Mouse (Mus musculus) kidney, adult 8-10 months (tissue): ENCODE data around the gene Ormdl3.

ENCODE experiments used
- DNase-seq, 2 experiments: peaks; one replicate each; pipeline ENCODE4 v3.0.0; 2022

Gene Ormdl3

DNA sequence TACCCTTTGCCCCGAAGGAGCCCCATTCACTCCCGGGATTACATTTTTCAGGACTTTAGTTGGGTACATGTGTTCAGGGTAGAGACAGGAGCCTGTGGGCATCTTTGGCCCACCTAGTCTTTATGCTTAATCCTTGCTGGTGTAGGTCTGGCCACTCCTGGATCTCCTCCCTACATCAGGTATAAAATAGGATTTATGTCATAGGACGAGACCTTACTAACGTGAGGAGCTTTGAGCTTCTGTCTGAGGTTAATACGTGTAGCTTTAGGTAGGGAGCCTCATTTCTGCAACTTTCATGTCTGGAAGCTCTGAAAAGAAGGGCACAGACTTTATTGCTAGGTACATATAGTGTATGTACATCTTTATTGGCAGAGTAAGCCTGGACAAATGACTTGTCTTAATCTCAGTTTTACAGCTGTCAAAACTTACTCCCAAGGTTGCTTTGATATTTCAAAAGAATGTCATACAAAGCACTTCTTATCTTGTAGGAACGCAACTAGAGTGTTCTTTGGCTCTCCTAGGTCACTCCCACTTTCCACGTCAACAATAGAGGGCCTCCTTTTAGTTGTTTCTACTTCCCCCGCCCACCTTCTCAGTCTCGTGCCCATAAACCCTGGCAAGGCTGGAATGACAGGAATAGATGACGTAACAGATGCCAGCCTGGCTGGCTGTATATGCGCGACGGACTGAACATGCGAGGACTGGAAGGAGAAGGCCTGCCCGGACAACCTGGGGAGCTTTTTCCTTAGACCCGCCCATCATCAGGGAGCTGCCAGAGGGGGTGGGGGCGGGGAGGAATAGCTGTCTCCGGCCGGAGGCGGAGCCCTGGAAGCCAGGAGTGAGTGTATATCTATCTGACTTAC, 747 bp upstream of the Ormdl3 start:
- peak; percentile 79 for DNase-seq

DNA sequence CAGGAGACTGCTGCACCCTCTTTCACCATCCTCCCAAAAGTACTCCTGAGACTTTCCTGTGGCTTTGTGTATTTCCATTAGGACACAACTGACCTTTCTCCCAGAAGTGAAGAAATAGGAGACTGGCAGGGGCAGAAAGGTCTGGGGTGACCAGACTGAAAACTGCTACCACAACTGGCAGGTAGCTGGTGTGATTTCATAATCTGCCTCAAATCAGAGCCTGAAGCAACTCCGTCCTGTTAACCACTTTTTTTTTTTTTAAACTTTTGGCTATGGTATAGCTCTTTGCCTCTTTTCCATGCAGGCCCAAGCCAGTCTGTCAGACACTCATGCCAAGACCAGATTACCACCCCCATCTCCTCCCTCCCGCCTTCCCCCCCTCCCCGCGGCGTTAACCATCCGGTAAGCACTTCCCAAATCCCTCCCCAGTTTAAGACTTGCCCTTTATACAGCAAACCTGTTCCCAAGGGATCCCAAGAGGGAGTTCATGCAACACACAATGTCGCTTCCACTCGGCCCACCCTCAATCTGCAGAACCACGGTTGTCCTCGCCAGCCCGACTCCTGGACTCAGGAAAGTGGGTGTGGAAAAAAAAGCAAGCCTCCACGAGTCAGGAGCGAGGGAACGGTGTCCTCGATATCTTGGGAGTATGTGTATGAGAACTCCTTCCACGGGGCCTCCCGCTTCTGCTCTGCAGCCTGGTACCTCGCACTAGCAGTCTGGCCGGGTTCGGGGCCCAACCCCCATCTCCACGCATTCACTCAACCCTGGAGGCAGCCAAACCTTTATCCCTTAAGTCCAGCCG, 879 bp downstream of the Ormdl3 start:
- DNase-seq, result peak in 1 of 2 experiments; percentile 28

DNA sequence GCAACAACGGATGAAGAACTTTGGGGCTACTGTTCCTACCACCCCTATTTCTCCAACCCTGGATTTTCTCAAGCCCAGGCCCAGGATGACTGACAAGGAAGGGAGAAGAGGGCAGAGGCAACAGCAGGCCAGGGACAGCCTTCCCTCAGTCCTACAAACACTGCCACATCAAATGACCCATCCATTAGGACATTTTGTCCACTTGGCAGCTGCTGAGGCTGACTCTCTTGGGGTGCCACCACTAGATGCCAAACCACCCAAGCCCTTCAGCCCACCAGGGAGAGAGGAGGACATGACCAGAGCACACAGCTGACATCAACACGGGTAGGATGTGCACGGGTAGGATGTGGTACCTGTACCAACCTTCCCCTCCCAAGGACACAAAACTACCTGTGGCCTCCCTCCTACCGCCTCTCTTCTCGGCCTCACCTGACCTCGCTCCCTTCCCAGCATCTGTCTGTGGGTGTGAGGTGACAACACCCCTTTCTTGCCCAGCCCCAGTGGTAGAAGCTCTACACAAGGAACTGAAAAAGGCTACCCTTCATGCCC, 2.5 kb downstream of the Ormdl3 start:
- no peak for DNase-seq

DNA sequence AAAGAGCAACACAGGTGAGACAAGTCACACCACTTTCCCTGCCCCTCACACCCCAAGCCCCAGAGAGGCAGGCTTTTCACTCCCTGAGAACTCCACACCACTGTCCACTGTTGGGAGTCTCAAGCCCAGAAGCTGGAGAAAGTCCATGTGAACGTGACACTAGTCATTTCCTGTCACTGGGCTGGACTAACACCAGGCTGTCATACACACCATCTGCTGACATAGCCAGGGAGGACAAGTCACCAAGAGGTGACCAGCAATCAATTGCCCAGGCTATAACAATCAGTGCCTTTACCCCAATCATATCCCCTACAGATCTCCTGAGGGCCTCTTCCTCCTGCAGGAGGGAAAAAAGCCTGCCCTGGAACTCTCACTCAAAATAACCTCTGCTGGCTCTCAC, 3.0 kb downstream of the Ormdl3 start:
- DNase-seq, result no peak

DNA sequence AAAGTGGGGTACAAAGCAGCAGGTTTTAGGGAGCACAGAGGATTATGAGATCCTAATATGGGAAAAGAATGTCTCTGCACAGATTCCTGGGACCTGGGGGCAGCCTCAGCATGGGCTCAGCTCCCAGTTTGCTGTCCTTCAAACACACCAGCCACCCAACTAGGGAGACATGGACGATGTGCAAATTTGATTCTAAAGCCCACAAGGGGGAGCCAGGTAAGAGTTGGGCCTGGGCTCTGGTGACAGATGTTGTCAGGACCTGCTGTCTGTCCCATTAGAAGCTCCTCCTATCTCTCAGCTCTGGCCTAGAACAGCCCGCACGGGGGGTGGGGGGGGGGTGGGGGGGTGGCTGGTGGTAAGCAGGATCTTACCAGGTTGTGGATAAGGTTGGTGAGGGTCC, 3.6 kb downstream of the Ormdl3 start:
- no peak for DNase-seq

DNA sequence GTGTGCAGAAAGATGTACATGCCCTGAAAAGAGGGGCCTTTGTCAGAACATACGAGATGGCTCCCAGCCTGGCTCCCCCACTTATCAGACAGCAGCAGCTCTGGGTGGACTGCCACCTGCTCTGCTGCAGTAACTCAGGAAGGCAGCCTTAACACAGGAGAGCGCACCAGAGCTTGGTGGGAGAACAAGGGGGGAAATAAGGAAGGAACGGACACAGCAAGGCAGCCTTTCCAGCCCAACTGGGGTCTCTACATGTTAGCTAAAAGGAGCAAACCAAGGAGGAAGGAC, 4.0 kb downstream of the Ormdl3 start:
- DNase-seq, result no peak

DNA sequence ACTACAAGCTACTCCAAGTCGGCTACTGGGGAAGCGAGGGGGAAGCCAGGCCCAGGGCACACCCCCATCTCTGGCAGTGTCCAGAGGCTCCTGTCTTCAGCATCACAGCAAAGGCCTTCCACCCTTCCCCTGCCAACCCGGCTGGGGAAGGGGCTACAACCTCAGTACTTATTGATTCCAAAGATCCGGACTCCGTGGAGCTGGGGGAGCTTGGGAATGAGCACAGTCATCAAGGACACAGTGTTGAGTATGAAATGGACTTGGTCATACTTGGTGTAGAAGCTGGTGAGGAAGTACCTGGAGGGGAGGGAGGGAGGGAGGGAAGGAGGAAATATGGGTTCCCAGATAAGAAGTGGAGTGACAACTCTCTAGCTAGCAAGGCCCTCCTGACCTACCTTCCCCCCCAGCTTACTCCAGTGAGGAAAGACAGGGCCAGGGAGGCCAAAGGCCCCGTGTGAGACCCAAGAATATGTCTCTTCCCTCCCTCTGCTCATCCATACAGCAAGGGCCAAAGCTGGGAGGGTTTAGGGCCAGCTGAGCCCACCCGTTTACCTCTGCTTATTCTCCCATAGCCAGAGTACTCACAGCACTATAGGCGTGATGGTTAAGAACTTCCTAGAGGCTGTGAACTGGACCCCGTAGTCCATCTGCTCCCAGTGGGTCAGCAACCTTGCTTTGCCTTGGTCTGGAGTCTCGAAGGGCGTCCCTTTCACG, 4.5 kb downstream of the Ormdl3 start:
- DNase-seq, result no peak

DNA sequence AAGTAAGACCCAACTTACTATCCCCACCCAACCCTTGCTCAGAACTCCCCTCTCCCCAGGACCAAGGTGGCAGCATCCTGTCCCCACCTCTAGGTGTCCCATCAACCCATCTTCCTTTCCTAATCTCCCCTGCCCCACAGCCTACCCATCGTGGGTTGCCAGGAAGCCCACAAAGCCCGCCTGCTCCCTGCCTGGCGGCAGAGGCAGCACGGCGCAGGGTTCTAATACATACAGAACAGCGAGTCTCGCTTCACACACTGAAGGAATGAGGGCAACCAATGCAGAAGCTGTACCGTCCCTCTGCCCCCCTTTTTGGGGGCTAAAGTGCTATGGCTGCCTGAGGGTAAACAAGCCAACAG, 5.2 kb downstream of the Ormdl3 start:
- no peak for DNase-seq

DNA sequence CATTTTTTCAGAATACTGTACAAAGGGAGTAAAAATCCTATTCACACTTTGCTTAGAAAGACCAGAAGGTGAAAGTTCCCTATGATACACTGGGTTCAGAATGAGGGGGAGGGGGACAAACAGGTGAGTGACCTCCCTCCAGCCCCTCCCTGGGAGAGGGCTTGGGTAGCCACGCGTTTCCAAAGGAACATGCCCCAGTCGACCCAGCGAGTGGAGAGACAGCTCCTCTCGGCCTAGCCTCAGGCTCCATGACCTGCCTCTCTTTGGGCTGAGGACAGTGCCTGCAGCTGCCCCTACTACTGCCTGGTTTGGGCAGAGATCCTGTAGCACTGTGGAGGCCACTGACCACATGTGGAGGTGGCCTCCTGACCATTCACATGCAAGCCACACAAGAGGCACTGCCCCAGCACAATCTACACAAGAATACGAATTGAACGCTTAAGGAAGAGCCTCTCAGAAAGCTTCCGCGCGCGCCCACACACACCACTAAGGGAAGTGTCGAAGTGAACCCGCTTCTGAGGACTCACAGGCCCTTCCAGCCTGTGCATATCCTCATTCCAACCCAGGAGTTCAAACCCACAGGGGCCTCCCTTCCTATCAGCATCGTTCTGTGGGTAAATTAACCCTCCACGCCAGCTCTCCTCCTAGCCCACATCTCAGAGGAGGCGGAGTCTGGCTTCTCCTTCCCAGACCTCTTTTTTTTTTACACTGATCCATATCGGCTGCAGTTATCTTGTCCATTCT, 5.7 kb downstream of the Ormdl3 start:
- no peak for DNase-seq

DNA sequence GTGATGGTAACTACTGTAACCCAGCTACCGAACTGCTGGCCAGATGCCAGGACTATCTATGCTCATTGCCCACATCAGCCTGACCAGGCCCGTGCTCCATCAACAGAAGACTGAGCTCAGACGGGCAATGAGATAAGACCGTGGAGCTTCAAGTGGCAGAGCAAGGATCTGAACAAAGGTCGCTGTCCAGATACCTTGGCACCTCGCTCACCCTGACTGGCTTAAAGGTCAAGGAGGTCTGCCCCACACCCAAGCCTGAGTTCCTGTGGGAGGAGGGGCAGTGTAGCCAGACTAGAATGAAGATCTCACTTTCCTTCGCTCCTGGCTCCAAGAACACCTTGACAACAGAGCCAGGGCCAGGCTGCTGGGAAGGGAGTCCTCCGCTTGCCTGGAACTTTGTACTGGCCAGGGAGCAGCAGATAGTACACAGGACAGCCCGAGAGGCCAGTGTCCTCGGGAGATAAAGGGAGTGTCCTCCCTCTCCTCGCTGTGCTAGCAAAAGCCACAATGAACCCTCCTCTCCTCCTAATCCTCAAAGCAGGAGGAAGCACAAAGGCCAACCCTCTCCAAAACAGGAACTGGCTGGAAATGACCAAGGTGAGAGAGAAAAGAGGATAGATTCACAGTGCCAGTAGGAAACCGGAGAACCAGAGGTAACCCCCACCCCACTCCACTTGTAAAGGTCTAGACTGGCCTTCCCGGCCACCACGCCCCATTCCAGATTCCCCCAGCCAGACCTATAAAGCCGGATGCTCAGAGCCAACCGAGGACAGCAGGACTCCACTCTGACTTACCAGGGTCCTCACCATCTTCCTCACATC, 6.7 kb downstream of the Ormdl3 start:
- peak in 1 of 2 experiments; percentile 19 for DNase-seq

DNA sequence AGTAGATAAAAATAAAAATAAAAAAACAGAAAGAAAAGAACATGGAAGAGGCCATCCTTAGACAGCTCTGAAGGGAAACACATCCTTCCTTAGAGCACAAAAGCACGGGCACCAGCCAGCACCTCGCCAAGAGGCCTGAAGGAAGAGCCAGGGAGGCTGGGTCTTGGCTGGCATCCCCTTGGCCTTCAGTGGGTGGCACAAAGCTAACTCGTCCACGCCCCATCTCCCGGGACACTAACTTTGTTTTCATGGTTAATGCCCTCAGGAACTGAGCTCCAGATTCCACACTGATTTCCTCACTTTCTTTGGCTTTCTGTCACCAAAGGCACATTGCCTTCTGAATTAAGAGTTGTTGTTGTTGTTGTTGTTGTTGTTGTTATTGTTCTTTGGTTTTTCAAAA, 9.4 kb downstream of the Ormdl3 start:
- no peak for DNase-seq

DNA sequence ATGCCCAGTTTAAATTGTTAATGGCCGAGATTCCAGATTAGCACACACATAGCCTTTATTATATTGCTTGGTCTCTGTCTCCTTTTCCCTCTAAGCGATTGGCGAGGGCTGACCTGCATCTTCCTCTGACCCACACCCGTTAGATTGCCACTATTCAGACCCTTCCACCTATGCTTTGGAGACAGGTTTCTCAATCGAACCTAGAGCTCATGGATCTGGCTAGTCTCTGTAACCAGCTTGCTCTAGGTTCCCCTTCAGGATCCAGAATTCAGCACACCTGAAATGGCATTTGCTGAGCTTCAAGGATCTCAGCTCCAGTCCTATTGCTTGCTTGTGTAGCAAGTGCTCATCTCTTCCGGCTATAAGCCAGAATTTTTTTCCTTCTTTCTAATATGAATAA, 17.7 kb downstream of the Ormdl3 start:
- DNase-seq, result no peak

DNA sequence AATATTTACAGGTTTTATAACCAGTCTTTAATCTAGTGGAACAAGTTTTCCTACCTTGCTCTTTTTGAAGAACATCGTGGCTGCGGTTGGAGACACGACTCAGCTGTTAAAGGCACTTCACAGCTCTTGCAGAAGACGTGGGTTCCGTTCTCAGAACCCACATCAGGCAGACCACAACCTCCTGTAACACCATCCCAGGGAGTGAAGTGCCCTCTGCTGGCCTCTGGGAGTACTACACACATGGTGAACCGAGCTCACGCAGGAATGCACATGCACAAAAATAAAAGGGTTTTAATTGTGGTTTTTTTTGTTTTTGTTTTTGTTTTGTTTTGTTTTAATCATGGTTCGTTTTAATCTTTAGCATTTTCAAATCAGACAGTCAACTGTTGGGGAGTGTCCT, 18.8 kb downstream of the Ormdl3 start:
- DNase-seq, result no peak

DNA sequence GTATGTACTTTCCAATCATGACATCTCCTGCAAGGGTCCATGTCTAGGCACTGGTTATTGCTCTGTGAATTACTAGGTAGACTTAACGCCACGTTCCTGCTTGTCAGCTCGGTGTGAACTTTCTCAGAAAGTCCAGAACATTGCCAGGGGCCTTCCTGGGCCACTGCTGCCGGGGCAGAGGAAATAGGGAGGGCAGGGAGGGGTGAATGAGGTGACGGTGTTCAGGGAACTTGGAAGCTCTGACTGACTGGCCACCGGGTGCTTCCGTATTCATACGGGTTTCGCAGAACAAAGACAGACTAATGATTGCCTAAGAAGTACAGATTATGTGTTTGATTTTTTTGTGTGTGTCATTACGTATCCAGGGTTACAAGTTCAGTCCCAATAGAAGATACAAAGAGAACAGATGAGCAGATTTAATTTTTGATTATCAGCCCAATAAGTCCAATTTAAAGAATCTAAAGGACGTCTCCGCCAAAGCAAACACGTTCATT, 23.2 kb downstream of the Ormdl3 start:
- no peak for DNase-seq

DNA sequence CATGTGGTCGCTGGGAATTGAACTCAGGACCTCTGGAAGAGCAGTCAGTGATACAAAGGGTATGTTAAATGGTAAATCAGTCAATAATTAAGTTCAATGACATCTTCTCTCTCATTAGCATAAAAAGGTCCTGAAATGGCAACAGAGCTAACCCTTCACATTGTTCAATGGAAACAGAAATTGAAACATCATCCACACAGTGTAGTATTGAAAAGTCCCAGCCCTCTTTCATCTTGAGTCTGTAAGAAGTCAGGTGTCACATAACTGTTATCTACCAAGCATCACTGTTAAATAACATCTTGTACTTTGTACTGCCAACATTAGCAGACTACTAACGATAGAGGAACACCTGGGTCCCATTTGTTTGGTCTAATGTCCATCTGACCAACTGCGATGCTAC, 24.1 kb downstream of the Ormdl3 start:
- DNase-seq, result no peak

DNA sequence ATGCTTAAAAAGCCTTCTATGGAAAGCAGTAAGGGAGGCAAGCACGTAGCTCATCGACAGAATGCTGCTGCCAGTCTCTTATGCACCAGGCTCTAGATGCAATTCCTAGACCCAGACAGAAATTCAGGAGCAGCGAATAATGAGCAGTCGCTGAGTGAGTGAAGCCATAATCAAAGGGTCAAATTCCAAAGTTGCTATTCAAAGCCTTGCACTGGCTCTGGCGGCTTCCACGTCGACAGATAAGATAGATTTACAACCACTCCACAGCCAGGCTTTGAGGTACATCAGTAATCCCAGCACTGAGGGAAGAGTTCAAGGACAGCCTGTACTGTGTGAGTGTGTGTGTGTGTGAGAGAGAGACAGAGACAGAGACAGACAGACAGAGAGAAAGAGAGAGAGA, 26.2 kb downstream of the Ormdl3 start:
- DNase-seq, result no peak

DNA sequence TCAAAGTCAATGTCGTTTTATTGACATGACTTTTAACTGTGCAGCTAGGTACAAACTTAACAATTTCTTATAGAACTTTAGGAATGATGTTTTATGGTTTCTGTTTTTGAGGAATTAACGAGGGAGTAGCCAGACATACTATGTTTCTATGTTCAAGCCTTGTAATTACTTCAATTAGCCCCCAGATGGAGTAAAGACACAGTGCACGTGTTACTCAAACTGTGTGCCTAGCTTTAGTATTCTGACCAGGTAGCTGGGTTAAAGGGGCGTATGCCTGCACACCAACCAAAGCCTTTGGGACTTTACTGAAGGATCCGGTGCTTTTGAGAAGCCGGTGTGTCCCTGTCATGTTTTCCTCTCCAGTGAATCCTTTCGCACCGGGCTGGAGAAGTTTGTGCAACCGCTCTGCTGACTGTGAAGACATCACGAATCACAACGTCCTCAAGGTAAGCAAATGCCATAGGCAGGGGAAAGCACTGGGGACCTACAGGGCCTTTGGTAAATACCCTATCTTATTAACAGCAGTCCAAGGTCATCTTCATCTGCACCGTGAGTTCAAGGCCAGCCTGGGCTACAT, 32.0 kb downstream of the Ormdl3 start:
- DNase-seq, result no peak

DNA sequence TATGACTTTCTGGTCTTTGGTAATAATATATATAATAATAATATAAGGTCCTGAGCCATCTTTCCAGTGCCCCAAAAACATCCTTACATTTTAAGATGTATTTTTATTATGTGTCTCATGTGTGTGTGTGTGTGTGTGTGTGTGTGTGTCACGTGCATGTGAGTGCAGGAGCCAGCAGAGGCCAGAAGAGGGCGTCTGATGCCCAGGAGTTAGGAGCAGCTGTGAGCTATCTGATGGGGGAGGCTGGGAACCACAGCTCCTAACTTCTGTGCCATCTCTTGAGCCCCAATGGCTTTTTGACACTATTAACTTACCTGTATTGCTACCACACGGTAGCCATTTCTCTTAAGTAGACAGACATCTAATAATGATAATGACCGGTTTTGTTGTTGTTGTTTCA, 33.2 kb downstream of the Ormdl3 start:
- DNase-seq, result no peak

DNA sequence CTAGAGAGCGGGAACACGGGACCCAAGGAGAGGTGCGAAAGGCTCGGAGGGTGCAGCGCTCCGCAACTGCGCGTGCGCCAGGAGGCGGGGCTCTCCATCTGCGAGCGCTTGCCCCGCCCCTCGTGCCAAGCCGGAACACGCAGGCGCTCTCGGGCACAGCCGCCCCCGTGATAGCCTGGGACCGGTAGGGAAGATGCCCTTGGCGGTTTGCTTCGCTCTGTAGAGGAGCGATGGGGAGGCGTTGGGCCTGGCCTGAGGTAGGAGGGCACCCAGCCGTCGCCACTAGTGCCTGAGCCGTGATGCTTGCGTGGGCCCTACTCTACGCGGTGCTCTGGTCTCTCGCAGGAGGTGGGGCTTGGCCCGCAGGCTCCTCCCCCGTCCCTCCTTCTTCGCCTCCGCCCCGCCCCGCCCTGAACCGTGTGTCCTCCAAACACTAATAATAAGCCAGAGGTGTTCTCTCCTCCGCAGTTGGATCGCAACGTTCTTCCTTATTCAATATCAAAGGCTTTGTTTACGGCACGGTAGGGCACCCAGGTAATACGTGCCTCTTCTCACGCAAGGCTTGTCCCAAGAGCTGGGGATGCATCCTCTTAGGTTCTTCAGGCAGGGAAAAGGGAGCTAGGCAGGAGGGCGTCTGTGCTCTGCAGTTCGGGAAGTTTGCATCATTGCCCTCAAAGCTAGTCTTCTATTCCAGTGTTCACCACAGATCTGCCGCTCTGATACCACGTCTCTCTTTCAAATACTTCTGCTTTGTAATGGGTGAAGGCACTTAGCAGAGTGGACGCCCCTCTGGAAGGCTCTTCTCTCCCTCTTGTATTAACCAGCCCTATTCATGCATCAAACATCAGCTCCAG, 36.0 kb downstream of the Ormdl3 start, which contains the start of gene Zpbp2:
Gene Zpbp2 (plus strand): TSS at position 123 of the 854 bp plus-strand sequence.
- peak; percentile 68 to 77 for DNase-seq

DNA sequence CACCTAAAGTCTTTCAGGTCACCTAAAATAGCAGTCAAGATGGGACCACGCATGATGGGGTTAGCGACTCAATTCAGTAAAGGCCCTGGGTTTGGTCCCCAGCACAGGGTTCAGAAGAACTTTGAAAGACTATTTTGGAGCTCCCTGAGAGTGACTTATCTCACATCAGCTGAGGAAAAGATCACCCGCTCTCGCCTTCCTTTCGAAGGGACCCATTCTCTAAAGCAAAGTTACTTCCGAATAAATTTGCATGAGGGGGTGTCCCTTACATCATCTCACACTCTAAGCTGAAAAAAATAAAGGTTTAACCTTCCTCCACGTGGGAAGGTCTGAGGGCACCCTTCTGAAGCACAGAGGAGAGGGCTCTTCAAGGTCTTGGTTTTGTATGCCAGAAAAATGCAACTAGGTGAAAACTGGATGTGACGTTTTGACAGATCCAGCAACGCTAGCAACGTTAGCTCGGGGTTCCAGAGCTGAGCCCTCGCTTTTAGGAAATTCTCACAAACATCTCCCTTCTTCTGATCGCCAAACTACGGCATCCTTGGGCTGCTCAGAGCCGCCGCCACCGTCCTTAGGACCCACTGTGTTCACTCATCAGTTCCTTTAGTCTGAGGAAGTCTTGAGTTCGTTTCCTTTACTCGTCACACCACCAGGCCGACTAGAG, 36.7 kb downstream of the Ormdl3 start:
- DNase-seq, result no peak
